ENCODE assay signal across 12 mouse cellular contexts in genomic region chr7:27544675-27545370, GRCm38 (mm10). TPM values are rescaled to one million over a fixed set of nuclear protein-coding genes. Genes with fewer than 3 reads are reported as not detected.
A peak's percentile ranks its signal among the peaks of the same experiment; 100 is the strongest.
DNase-seq lines count a peak whose midpoint lies in the region; ATAC-seq lines count a peak whose summit lies in the region.
"Had no signal": no experiment of that assay in that cellular context is flagged by ENCODE, and none has a peak within 500 bp of the region (broad histone marks: within the 10 kb centered on the region; RNA-seq: fewer than 3 reads in every experiment).

No protein-coding gene starts in this region.

- no peak overlapping the region for H3K4me3 ChIP-seq in forebrain, embryonic 12.5 days (replicated peaks)
- H3K4me3 ChIP-seq: heart, embryonic 10.5 days; intestine, embryonic 15.5 days; limb, embryonic 12.5 days had no signal

- H3K9me3 ChIP-seq in forebrain, embryonic 12.5 days = no peaks in the 10 kb centered on the region
- H3K9me3 ChIP-seq: heart, embryonic 10.5 days; intestine, embryonic 15.5 days; limb, embryonic 12.5 days had no signal

- H3K9ac ChIP-seq in forebrain, embryonic 12.5 days = no peak overlapping the region
- H3K9ac ChIP-seq: intestine, embryonic 15.5 days; limb, embryonic 12.5 days had no signal

- no peak overlapping the region for H3K27ac ChIP-seq in forebrain, embryonic 12.5 days
- H3K27ac ChIP-seq: heart, embryonic 10.5 days; limb, embryonic 12.5 days had no signal

- DNase-seq in A20 (ENCODE audit: low read depth, low spot score) = peak; percentile 89
- DNase-seq in CD4-positive helper T cell, adult 2 months (ENCODE audit: low read depth, low spot score) = peak; percentile 94
- DNase-seq in spleen, adult 18-20 months = peak; percentile 55 to 68
- no peak for DNase-seq in Muller cell, postnatal 12 days (ENCODE audit: inconsistent ontology term)
- no peak for DNase-seq in urinary bladder, postnatal 25 days (ENCODE audit: low spot score)
- DNase-seq in cerebellum, adult 11 months = no peak
- DNase-seq: adrenal gland, postnatal 36 days had no signal

- WGBS in forebrain, embryonic 12.5 days = 90% methylated on average over 12 of the region's 12 CpGs

- H3K4me1 ChIP-seq in forebrain, embryonic 12.5 days = peaks cover 23% of the 10 kb centered on the region

- no peak overlapping the region for H3K4me2 ChIP-seq in forebrain, embryonic 12.5 days
- H3K4me2 ChIP-seq: intestine, embryonic 15.5 days; limb, embryonic 12.5 days had no signal

- ATAC-seq in inflammation-experienced regulatory T-cells, adult 6 months = peak; percentile 82
- ATAC-seq in forebrain, embryonic 12.5 days (ENCODE audit: low FRiP score) = no peak
- ATAC-seq: intestine, embryonic 15.5 days had no signal

- no peaks in the 10 kb centered on the region for H3K27me3 ChIP-seq in forebrain, embryonic 12.5 days
- H3K27me3 ChIP-seq: intestine, embryonic 15.5 days; limb, embryonic 12.5 days had no signal

- peaks cover 4% of the 10 kb centered on the region; the same call in 1 of the 2 replicates for H3K36me3 ChIP-seq in forebrain, embryonic 12.5 days (replicated peaks)
- H3K36me3 ChIP-seq: intestine, embryonic 15.5 days had no signal

RNA-seq across cellular contexts. Expression of gene Pld3, which starts 8.2 kb away (rescaled TPM):
- 100 to 1,000 TPM; 155 to 246 (median 192) TPM for polyA plus RNA-seq in inflammation-experienced regulatory T-cells, adult 6 months (2017; shearing (Covaris generic))
- 58.1 and 58.2 TPM in 2 replicates for polyA plus RNA-seq in forebrain, embryonic 12.5 days (2016; fragmentation: Nextera tagmentation; extraction: Ambion mirVana)

RNA-seq across cellular contexts. Expression of gene 2310022A10Rik, which starts 8.2 kb away (rescaled TPM):
- 10 to 100 TPM; 16.4 to 24.4 (median 21.4) TPM for polyA plus RNA-seq in inflammation-experienced regulatory T-cells, adult 6 months (2017; shearing (Covaris generic))
- polyA plus RNA-seq in forebrain, embryonic 12.5 days (2016; fragmentation: Nextera tagmentation; extraction: Ambion mirVana) = 38.7 and 39.6 TPM in 2 replicates

RNA-seq across cellular contexts. Expression of gene Hipk4, which starts 21.8 kb away (rescaled TPM):
- polyA plus RNA-seq in inflammation-experienced regulatory T-cells, adult 6 months (2017; shearing (Covaris generic)) = under 1 TPM; 0.20 to 0.33 (median 0.23) TPM
- polyA plus RNA-seq in forebrain, embryonic 12.5 days (2016; fragmentation: Nextera tagmentation; extraction: Ambion mirVana) = 0.26 and 0.57 TPM in 2 replicates

RNA-seq across cellular contexts. Expression of gene Prx, which starts 45.7 kb away (rescaled TPM):
- under 1 TPM; 0.24 to 0.52 (median 0.30) TPM for polyA plus RNA-seq in inflammation-experienced regulatory T-cells, adult 6 months (2017; shearing (Covaris generic))
- polyA plus RNA-seq in forebrain, embryonic 12.5 days (2016; fragmentation: Nextera tagmentation; extraction: Ambion mirVana) = 2.9 and 3.5 TPM in 2 replicates

RNA-seq across cellular contexts. Expression of gene Akt2, which starts 46.5 kb away (rescaled TPM):
- 10 to 100 TPM; 41.6 to 51.3 (median 43.1) TPM for polyA plus RNA-seq in inflammation-experienced regulatory T-cells, adult 6 months (2017; shearing (Covaris generic))
- 81.2 and 84.6 TPM in 2 replicates for polyA plus RNA-seq in forebrain, embryonic 12.5 days (2016; fragmentation: Nextera tagmentation; extraction: Ambion mirVana)

Comparison
In these comparisons a context has a peak if more than half of its experiments do, and no peak if none do; other contexts are left out.
1. DNase-seq: peak in A20 (single experiment), CD4-positive helper T cell, adult 2 months (single experiment) and spleen, adult 18-20 months (2 of 2); none in Muller cell, postnatal 12 days (single experiment), urinary bladder, postnatal 25 days (single experiment) and cerebellum, adult 11 months (single experiment).